Mouse (Mus musculus) forebrain, postnatal 0 days (tissue): Measurements from ENCODE around the gene Trim66. TPM values are rescaled to one million over a fixed set of nuclear protein-coding genes. Genes with fewer than 3 reads are reported as not detected.

Experiments
- ATAC-seq: fragments of 200-750 bp; cut with Nextera tagmentation; 2 replicates; pipeline ENCODE4 v1.8.0; 2017; ENCODE audit warnings: mild to moderate bottlenecking, moderate library complexity
- DNase-seq: peaks from one replicate; pipeline ENCODE4 v3.0.0-alpha.2; 2015
- H3K27ac ChIP-seq: fragments of 300-500 bp; sonication (generic); 2 replicates; pipeline ENCODE4 v1.5.1; 2014; ENCODE audit warnings: low read depth, mild to moderate bottlenecking, antibody characterized with exemption, low read length, moderate library complexity, mixed read lengths
- H3K27me3 ChIP-seq: fragments of 300-500 bp; sonication (generic); 2 replicates; pipeline ENCODE4 v1.6.1; 2014; ENCODE audit warnings: mild to moderate bottlenecking, low read length, mixed read lengths; ENCODE audit not compliant: insufficient read depth
- H3K36me3 ChIP-seq: fragments of 300-500 bp; sonication (generic); 2 replicates; pipeline ENCODE4 v1.6.1; 2014; ENCODE audit warnings: mild to moderate bottlenecking, moderate library complexity; ENCODE audit not compliant: insufficient read depth
- H3K4me1 ChIP-seq: fragments of 300-500 bp; sonication (generic); 2 replicates; pipeline ENCODE4 v1.6.1; 2014; ENCODE audit warnings: antibody characterized with exemption; ENCODE audit not compliant: insufficient read depth
- H3K4me2 ChIP-seq: fragments of 300-500 bp; sonication (generic); 2 replicates; pipeline ENCODE4 v1.6.1; 2014; ENCODE audit warnings: low read depth, mild to moderate bottlenecking, moderate library complexity
- H3K4me3 ChIP-seq: fragments of 300-500 bp; sonication (generic); 2 replicates; pipeline ENCODE4 v1.5.1; 2014; ENCODE audit warnings: low read depth, low read length, mixed read lengths
- H3K9ac ChIP-seq: fragments of 300-500 bp; sonication (generic); 2 replicates; pipeline ENCODE4 v1.6.1; 2014; ENCODE audit warnings: mild to moderate bottlenecking
- H3K9me3 ChIP-seq: fragments of 300-500 bp; sonication (generic); 2 replicates; pipeline ENCODE4 v1.6.1; 2016; ENCODE audit warnings: low read length
- CTCF ChIP-seq: sonication (generic); IDR thresholded peaks from 2 replicates; pipeline ENCODE4 v1.5.1; 2016; ENCODE audit warnings: antibody characterized with exemption, control low read depth, low read depth
- WGBS: fragments of 180-500 bp; shearing (Covaris S2); extraction: QIAGEN DNeasy Blood & Tissue Kit; methylation state at CpG from one replicate; pipeline ENCODE4 v1.1.7; 2014; 5-methylcytosine and 5-hydroxymethylcytosine counted together
- polyA plus RNA-seq: library from polyadenylated mRNA; unstranded; fragments of >200 nt; fragmentation: Nextera tagmentation; extraction: Ambion mirVana; gene quantifications from 2 replicates; pipeline ENCODE4 v1.2.1, GENCODE M21; 2015
- total RNA-seq: library from RNA; depleted of rRNA; stranded (reverse); fragments of >200 nt; gene quantifications from 2 replicates; pipeline ENCODE4 v1.2.3, GENCODE M21; 2014

Trim66 gene
- total and polyA plus RNA-seq, 2 experiments from 2014 or later, result 0.41 to 3.9 TPM

DNA sequence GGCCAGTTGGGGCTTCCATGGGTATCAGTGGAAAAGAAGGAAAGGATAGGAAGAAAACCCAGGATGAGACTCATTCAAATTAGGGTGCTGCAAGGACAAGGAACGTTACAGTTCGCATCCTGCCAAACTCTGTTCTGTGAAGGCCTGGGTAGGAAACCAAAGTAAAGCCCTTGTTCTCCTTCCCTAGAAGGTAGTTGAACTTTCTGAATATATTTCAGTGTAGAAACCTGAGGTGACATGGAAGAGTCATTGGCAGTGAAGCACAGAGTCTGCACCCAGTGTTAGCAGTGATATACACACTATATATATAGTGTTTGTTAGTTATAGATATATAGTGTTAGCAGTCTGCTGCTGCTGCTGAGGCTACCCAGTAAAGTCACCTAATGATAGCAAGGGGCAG lies 15.4 kb upstream of the Trim66 start:
- WGBS, result 64% methylated on average over 2 of the region's 2 CpGs
- TF ChIP-seq CTCF, result no peak
- H3K36me3 ChIP-seq, result peaks cover 53% of the 10 kb centered on the region
- no peak overlapping the region for H3K9ac ChIP-seq
- no peak overlapping the region for H3K4me2 ChIP-seq
- peaks cover 7% of the 10 kb centered on the region for H3K4me1 ChIP-seq
- no peaks in the 10 kb centered on the region for H3K27me3 ChIP-seq
- ATAC-seq, result no peak
- no peak overlapping the region for H3K4me3 ChIP-seq
- no peak for DNase-seq
- H3K9me3 ChIP-seq, result no peaks in the 10 kb centered on the region
- no peak overlapping the region for H3K27ac ChIP-seq

DNA sequence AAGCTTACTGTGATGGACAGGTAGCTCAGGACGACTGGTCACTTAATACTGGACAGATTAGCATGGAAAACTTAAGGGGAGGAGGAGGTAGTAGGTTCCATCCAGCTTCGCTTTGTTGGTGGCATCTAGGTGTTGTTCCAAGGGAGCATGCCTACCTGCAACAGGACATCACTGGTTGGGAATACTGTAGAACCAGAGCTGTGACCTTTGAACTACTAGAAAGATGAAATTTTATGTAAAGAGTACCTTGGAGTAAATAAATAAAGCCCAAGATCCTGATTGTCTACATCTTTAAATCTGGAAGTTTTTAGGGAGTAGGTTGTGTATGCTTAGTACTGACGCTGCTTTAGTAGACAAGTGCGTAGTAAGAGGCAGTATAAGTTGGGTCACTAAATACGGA lies 14.2 kb upstream of the Trim66 start:
- Histone ChIP-seq H3K9ac (no peak overlapping the region), H3K36me3 (peaks cover 53% of the 10 kb centered on the region)

DNA sequence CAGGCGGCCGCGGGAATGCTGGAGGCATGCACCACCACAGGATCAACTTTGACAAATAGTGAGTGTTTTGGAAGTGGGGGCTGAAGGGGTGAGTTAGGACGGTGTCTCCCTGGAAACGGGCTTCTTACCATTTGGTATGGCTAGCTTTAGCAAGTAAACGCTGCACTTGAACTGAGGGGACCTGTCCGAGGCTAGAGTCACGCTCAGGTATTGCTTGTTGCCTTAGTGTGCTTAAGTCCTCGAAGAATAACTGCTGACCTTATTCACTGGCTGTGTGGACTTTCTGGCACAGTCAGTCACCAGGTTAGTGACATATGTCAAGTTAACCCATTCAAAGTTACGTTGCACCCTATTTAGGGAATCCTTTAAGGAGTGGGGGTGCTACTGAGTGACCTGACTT lies 12.0 kb upstream of the Trim66 start:
- TF ChIP-seq CTCF, result no peak
- no peak for ATAC-seq
- Histone ChIP-seq H3K4me2 (peak overlapping the region; percentile 91), H3K4me3 (peak overlapping the region; percentile 63), H3K27me3 (no peaks in the 10 kb centered on the region), H3K9me3 (no peaks in the 10 kb centered on the region), H3K4me1 (peaks cover 12% of the 10 kb centered on the region), H3K36me3 (peaks cover 37% of the 10 kb centered on the region), H3K9ac (peak overlapping the region; percentile 85), H3K27ac (no peak overlapping the region)
- no peak for DNase-seq
- WGBS, result 4% methylated on average over 10 of the region's 10 CpGs

More for the DNA sequence above, 14.2 kb upstream of the Trim66 start:
- Histone ChIP-seq H3K27ac (no peak overlapping the region), H3K27me3 (no peaks in the 10 kb centered on the region), H3K4me3 (no peak overlapping the region), H3K9me3 (no peaks in the 10 kb centered on the region), H3K4me1 (peaks cover 12% of the 10 kb centered on the region), H3K4me2 (no peak overlapping the region)
- 77% methylated on average over 5 of the region's 5 CpGs for WGBS
- ATAC-seq (no peak), DNase-seq (no peak)
- no peak for TF ChIP-seq CTCF

DNA sequence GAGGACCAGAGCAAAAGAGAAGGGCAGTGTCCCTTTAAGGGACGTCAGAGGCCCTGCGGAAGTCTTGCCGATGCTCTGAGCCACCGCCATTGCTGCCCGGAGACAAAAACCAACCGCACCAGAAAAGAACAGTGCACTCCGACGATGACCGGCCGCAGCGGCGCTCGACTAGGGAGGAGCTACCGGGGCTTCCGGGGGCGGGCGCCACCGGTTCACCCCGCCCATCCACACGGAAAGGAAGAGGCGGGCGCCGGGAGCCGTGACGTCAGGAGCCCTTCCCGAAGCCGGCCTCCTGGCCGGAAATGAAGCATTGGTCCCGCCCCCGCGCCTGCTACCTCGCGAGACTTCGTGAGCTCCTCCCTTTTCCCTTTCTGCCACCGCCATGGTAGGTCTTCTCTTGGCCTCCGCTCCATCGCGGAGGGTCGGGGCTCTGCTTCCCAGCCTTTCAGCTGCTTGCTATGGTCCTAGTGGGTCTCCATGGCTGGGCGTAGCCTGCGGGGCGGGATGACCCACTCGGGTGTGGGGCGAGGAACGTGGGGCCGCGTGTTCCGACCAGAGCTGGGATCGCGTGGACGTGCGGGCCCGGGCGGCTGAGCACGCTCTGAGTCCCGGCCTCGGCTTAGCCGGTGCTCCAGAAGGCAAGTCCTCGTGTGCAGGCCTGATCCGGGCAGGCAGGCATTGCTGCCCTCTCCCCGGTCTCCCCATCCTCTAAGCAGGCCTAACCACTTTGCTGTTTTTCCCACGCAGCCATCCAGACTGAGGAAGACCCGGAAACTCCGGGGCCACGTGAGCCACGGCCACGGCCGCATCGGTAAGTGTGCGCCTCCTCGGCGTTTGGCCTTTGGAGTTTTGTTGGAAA lies 11.1 kb upstream of the Trim66 start, which contains the start of gene Rpl27a:
Gene Rpl27a, plus strand, starts transcription at position 310 of the 859 bp plus-strand sequence.
- peak; percentile 97 for ATAC-seq
- DNase-seq, result peak; percentile 99
- Histone ChIP-seq H3K4me3 (peak within 1 kb of the TSS; percentile 63), H3K4me1 (peaks cover 12% of the 10 kb centered on the region), H3K4me2 (peak within 1 kb of the TSS; percentile 91), H3K9ac (peak within 1 kb of the TSS; percentile 85), H3K36me3 (peaks cover 29% of the 10 kb centered on the region), H3K9me3 (no peaks in the 10 kb centered on the region), H3K27ac (peak within 1 kb of the TSS; percentile 93), H3K27me3 (no peaks in the 10 kb centered on the region)
- no peak for TF ChIP-seq CTCF
- WGBS, result under 1% methylated on average over 70 of the region's 72 CpGs

DNA sequence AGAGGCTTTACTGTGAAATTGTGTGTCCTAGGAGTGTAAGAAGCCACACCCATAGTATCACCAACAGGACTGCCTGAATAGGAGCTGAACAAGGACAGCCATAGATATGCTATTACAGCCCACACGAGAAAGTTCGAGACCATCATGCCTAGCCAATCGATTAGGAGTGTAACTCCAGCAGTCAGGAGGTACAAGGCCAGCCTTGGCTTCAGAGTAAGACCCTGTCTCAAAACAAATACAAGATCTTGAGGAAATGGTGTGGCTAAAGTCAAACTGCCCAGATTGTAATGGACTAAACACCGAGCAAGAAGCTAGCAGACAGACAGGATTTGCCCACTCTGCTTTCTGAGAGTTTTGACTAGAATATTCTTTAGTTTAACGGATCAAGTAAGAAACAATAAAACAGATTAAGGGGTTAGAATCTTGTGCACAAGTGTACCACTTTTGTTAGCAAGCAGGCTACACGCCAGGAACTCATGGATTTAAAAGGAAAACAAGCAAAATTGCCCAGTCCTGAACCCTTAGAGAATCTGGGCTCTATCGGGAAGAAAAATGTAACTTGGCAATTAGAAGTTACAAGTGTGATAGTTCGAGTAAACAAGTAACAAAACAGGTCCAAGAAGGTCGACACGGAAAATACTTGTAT lies 10.2 kb upstream of the Trim66 start:
- no peak for TF ChIP-seq CTCF
- H3K4me2 ChIP-seq, result peak overlapping the region; percentile 50
- H3K9ac ChIP-seq, result peak overlapping the region; percentile 85
- peaks cover 12% of the 10 kb centered on the region for H3K4me1 ChIP-seq
- ATAC-seq (no peak), DNase-seq (no peak)
- peaks cover 22% of the 10 kb centered on the region for H3K36me3 ChIP-seq
- 14% methylated on average over 10 of the region's 10 CpGs for WGBS
- no peaks in the 10 kb centered on the region for H3K9me3 ChIP-seq
- no peaks in the 10 kb centered on the region for H3K27me3 ChIP-seq
- peak overlapping the region; percentile 63 for H3K4me3 ChIP-seq
- H3K27ac ChIP-seq, result peak overlapping the region; percentile 93

DNA sequence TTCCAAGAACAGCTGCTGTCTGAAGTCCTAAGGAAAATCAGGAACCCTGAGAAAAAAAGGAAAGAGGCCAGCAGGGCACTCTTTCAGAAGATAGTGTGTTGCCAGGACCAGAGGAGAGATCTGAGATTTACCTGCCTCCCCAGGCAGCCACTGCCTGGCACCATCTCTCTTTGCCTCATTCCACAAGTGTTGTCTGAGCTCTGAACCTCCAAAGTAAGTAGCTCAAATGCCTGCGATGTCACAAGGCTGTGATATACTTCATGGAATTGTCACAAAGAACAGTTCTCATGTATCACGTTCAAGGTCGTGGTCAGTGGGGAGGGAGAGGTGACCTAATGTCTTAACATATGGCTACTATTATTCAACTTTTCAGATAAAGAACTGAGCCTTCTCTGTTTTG lies 8.6 kb upstream of the Trim66 start:
- no peaks in the 10 kb centered on the region for H3K9me3 ChIP-seq
- H3K4me1 ChIP-seq, result peaks cover 12% of the 10 kb centered on the region
- no peak for TF ChIP-seq CTCF
- DNase-seq, result no peak
- peaks cover 6% of the 10 kb centered on the region for H3K36me3 ChIP-seq
- no peak for ATAC-seq
- no peak overlapping the region for H3K4me2 ChIP-seq
- H3K9ac ChIP-seq, result no peak overlapping the region
- WGBS, result 89% methylated on average over 3 of the region's 3 CpGs
- no peak overlapping the region for H3K27ac ChIP-seq
- no peaks in the 10 kb centered on the region for H3K27me3 ChIP-seq
- no peak overlapping the region for H3K4me3 ChIP-seq

DNA sequence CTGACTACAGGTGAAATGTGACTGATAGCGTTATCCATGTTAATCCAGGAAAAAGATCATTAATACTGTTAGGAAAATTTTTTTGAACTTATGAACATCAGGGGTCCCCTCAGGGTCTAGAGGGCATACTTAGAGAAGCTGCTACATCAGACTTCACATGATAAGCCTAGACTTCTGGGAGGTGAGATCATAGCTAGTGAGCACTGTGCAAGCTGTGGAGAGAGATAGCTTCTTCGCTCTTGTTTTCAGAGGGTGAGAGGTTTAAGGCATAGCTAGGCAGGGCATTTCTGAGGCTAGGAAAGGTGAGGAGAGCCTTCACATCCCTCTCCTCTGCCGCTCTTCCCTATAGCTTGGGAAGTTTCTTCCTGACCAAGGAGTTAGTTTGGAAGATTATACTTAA lies 3.9 kb upstream of the Trim66 start:
- H3K36me3 ChIP-seq, result no peaks in the 10 kb centered on the region
- no peak overlapping the region for H3K9ac ChIP-seq
- no peaks in the 10 kb centered on the region for H3K27me3 ChIP-seq
- no peak overlapping the region for H3K27ac ChIP-seq
- H3K4me1 ChIP-seq, result no peaks in the 10 kb centered on the region
- no peak overlapping the region for H3K4me2 ChIP-seq
- no peak overlapping the region for H3K4me3 ChIP-seq
- ATAC-seq, result no peak
- 91% methylated on average over 3 of the region's 3 CpGs for WGBS
- DNase-seq, result no peak
- no peak for TF ChIP-seq CTCF
- H3K9me3 ChIP-seq, result no peaks in the 10 kb centered on the region
